Mouse (Mus musculus) kidney, postnatal 10 days (tissue): Measurements from ENCODE around the gene Ift52.

Source experiments
- DNase-seq: peaks from one replicate; pipeline ENCODE4 v3.0.0; 2021; ENCODE audit warnings: mixed read lengths

Gene Ift52

DNA sequence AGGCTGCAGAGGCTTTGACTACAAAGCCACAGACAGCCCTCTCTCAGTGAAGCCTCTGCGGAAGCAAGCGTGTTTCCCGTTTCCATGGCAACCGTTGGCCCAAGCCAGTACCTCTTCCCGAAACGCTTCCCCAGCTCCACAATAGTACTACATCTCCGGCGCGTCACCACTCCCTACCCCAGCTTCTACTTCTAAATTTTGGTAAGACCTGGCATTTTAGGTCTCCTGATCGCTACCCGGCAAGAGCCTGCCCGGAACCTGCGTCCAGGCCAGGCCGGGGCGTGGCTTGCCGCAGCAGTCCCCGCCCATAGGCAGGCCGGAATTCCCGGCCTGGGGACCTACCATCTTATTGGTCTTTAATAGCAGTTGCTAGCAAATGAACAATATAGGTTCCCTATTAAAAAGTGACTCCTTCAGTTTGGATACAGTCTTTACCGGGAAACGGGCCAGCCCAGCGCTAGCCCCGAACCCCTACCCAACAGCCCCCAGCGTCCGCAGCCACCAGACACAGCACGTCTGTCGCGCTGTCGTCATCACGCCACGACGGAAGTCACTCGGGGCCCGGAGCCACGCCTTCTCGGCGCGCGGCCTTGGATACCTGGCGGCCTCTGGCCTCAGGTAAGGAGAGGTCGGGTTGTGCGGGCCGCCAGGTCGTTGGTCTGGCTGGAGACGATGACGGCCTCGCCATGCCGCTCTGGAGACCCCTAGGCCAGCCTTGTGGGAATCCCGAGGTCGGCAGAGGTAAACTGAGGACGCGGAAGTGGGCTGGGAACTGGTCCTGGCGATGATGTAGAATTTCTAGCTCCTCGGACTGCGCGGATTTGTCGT is at the start of gene Ift52:
Ift52 (plus strand) TSS at position 439 of the 828 bp plus-strand sequence.
- DNase-seq, result peak; percentile 96

DNA sequence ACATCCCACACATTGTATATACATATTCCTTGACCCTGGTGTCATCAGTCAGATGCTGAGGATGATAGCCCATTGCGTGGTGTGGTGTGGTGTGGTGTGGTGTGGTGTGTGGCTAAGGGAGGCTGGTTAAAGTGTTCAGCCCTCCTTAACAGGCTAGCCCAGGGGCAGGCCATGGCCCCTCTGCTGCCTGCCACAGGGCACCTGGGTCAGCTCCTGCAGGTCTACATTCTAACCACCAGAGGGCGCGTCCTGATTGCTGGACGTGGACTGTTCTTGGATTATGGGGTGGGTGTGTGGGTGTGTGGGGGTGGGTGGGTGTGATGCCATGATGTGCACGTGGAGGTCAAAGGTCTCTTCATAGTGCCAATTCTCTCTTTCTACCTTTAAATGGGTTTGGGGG is 48.8 kb upstream of the Ift52 start:
- peak; percentile 67 for DNase-seq

DNA sequence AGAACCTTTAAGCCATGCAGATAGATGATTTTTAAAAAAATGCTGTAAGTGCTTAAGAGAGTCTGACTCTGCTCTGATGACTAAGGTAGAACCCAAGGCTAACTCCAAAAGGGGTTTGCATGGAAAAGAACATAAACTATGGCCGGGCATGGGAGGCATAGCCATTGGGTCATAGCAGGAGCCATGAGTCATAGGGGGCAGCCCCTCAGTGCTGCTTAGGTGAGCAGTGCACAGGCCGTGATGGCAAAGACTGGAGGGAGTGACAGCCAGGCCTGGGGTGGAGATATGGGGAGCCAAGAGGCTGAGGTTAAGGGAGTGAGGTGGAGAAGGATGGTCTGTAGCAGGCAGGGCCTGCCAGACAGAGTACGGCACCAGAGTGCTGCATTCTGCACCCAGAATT is 48.1 kb upstream of the Ift52 start:
- DNase-seq, result no peak

DNA sequence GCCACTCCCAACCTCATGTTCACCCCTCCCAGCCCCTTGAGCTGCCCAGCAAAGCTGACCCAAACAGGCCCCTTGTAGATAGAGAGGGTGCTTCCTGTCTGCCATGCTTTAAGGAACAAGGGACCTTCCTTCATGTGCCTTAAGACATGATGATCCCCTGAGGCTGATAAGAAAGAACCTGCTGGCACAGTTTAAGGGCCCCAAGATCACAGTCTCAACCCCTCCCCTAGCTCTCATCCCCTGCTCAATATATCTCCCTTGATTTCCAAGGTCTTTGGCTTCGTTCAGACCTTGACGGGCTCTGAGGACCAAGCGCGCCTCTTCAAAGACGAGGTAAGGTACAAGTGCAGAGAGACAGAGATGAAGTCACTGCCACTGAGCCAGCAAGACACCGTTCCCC is 46.3 kb upstream of the Ift52 start:
- DNase-seq, result no peak

DNA sequence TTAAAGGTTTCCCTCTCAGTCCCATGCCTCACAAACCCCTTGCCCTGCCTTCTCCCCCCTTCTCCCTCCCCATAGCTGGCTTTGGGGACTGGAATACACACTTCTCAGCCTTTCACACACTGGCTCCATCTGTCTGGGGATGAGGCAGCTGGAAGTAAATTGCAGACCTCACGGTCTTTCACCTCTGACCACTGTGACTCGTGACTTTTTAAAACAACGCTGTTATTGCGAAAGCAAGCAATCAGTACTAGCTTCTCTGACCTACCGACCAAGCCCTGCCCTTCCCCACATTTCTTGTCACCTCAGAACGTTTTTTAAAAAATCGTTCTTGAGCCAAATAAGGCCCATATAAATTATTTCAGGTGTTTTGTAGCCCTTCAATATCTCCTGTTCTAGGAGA is 44.4 kb upstream of the Ift52 start:
- no peak for DNase-seq

DNA sequence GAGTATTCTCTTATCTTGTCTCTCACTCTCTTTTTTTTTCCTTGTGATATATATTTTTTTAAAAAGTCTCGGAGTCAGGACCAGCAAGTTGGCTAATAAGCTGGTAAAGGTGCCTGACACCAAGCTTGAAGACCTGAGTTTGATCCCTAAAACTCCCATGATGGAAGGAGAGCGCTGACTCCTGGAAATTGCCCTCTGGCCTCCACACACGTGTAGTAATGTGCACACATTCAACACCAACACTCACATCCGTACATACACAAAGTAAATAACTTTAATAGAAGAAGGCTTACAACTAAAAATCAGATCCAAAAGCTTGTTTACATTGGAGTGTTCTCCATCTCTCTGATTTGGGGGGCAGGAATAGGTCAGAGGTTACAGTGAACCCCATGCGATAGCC is 43.9 kb upstream of the Ift52 start:
- DNase-seq, result no peak

DNA sequence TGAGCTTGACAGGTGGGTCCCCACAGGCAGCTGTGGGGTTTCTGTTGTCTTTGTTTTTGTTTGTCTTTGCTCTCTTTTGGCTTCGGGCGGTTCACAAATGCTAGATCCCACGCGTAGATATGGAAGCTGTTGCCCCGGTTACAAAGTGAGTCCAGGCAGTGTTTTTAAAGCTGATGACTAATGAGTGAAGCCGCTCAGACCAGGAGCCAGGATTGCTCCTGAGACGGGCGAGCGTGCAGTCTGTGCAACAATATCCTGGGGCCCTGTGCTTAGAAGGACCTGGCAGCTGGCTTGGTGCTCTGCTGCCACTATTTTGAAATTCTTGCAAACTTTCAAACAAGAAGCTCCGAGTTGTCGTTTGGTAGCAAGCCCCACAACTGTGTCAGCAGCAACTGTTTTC is 43.5 kb upstream of the Ift52 start:
- DNase-seq, result no peak

DNA sequence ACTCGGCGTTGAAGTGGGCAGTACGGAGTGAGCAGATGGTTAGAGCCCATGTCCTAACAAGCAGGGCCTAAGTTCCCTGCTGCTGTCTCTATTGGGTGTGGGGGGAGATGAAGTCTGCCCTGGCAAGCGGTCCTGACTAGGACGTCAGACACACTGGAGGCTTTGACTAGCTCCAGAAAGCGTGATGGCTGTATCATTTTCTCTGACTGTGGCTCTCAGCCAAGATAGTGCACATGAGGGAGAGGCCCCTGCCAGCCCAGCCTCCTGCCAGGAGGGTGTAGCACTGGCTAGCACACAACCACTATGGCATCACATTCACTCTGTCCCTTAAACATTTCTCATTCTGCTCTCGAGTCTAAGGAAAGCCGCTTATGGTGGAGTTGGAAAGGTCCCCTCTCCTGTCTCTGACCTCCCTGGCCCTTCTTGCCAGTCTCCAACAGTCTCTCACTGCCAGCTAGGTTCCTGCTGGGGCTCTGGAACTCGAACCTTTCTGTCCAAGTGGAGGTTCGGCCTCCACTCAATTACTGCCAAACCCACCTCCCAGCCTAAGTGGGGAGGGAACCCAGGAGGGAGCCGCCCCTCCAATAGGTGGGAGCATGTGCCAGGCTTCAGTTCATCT is 41.9 kb upstream of the Ift52 start:
- DNase-seq, result no peak

DNA sequence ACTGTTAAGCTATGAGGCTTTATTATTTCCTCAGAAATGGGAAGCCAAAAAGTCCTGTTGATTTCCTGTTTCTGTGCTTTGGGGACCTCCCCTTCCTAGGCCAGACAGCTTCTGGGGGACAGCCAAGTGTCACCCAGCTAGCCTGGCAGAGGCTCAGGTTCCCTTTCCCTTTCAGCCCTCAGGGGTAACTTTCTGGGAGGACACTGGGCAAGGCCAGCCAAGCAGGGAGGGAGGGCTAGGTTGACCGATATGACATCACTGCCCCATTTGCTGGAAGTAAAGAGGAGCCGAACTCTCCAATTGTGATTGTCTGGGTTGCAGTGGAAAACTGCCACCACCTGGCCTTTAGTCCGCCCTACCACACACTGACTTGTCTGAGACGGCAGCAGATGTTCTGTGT is 41.2 kb upstream of the Ift52 start:
- DNase-seq, result peak; percentile 63

DNA sequence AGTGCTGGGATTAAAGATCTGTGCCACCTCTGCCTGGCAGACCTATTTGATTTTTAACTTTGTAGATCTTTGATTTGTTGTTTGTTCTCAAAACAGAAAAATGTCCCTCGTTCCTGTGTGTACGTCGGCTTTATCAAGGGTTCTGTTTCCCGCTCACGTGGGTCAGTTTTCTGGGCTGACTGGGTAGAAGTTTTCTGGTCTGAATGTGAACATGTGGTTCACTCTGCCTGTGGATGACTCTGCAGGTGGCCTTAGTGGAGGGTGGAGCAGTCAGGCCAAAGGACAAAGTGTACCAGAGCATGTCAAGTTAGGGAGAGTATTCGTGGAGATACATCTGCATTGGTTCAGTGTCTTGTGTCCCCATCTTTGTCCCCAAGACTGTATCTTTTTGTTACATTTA is 32.8 kb upstream of the Ift52 start:
- DNase-seq, result no peak

DNA sequence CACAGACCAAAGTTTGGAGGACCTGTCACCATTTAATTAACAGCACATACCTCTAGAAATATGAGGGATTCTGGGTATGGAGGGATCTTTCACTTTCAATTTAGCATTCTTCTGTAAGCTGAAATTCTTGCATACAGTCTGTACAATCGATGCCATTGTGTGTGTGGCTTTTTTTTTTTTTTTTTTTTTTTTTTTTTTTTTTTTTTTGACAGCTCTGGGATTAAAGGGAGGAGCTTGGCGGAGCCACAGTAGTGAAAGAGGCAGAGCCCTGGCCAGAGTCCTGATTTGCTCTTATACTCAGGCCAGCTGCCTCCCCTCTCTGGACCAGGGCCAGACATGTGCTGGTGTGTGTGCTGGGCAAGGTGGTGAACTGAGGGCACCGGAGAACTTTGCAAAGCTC is 31.2 kb upstream of the Ift52 start:
- DNase-seq, result peak; percentile 89

DNA sequence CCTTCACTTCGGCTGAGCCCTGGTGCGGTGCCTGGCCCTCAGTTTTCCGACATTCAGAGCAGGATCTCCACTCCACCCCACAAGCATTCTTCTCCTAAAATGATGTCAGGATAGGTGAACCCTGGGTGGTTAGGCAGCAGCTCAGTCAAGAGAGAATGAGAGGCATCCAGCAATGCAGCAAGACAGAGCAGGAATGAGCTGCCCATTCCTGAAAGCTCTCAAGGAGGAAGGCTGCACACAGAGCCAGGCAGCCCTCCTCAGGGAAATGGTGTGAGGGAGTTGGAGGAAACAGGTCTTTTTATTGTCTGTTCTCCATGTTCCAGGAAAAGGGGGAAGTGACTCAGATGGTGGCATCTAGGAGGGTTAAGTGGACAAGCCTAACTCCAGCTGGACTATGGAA is 30.4 kb upstream of the Ift52 start:
- DNase-seq, result no peak

DNA sequence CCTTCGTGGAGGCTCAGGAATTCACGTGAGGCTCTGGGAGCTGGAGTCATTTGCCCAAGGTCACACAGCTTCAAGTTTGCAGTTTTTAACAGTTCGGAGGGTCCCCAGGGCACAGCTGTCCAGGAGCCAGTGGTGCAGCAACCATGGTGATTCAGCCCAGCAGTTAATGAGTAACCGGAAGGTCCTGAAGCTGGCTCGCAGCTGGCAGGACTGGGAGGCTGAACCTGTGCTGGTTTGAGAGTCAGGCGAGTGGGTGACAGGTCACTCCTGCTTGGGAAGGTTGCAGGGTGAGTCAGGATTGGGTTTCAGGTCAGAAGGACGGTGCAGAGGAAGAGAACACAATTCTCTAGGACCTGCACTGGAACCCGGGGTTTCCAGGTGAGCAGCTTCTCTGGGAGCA is 29.9 kb upstream of the Ift52 start, which contains the start of gene Sgk2:
Sgk2 (plus strand) TSS at position 113 of the 400 bp plus-strand sequence.
- DNase-seq, result peak; percentile 79

DNA sequence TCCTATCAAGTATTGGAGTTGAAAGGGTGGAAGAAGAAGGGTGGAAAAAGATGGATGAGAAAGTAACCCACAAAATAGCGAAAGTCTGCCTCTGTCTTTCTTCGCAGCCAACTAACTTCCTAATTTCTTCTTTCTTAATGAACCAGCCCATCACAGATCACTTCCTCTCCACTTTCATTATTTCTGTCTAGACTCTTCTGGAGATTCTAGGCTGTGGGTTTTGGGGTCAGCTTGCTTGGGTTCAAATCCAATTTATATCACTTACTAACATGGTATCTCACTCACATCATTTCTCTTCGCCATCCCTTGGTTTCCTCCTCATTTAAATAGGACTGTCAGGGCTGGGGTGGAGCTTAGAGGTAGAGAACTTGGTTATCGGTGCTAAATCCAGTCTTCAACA is 28.9 kb upstream of the Ift52 start:
- no peak for DNase-seq

DNA sequence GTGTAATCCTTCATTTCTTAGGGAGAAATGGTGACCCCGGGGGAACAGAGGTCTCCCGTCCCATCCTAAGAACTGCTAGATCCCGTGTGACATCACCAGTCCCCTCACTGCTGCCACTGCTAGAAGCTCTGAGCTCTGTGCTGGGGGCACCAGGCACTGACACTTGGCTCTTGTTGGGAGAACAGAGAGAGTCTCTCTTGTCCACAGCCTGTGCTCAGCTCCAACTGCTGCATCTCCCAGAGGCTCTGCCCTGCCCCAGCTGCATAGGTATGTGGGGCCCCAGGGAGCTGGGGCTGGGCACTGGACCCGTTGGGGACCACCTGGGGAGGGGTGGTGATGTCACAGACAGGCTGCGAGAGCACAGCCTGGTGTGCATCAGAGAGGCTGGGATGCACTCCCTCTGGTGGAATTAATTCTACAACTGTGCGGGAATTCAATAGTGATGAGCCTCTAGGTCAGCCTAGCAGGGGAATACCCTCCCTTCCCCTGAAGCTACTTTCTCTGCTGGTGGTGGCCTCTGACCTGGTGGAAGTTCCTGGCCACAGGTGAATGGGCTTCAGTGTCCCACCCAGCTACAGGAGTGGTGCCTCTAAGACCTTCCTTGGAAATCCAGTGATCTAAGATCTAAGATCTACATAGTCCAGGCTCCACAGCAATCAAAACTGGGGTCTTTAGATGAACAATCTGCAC is 25.6 kb upstream of the Ift52 start:
- no peak for DNase-seq

DNA sequence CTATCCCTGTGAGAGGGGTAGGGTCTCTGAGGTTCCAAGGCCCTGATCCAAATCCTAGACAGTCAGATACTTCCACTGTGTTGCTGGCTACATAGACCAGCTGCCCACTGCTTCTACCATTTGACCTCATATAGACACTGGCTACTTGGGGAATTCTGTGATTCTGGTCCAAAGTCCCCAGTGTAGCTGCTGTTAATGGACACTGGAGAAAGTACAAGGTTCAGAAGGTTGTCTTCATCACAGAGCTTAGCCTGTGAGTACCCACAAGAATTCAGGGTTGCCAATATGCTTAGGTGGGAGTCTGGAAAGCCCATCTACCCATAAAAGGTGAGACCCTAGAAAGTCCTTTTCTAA is 25.1 kb upstream of the Ift52 start:
- DNase-seq, result no peak

DNA sequence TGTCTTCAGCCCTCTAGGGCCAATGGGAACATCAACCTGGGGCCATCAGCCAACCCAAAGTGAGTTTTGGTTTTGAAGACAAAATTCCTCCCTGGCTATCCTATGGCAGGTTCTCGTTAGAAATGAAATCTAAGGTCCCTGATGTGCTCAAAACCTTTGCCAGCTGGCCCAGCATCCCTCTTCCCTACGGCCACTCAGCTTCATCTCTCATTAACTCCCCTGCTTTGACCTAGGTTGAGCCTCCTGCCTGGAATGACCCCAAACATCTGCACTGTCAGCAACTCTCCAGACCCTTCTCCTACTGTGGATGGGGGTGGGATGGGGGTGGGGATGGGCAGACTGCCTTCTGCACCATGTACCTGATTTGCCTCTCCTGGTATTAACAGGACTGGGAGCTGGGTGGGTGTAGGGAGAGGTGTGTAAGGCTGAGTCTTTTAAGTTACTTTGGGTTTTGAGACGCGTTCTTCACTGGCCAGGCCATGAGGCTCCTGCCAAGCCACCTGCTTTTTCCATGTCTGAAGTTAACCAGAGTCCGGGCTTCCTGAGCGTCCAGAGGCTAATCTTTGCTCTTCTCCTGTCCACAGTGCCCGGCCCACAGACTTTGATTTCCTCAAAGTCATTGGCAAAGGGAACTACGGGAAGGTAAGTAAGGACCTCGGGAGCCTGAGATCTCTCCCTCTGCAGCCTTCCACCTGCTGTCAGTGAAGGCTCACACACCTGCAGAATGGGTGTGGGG is 23.1 kb upstream of the Ift52 start:
- no peak for DNase-seq

DNA sequence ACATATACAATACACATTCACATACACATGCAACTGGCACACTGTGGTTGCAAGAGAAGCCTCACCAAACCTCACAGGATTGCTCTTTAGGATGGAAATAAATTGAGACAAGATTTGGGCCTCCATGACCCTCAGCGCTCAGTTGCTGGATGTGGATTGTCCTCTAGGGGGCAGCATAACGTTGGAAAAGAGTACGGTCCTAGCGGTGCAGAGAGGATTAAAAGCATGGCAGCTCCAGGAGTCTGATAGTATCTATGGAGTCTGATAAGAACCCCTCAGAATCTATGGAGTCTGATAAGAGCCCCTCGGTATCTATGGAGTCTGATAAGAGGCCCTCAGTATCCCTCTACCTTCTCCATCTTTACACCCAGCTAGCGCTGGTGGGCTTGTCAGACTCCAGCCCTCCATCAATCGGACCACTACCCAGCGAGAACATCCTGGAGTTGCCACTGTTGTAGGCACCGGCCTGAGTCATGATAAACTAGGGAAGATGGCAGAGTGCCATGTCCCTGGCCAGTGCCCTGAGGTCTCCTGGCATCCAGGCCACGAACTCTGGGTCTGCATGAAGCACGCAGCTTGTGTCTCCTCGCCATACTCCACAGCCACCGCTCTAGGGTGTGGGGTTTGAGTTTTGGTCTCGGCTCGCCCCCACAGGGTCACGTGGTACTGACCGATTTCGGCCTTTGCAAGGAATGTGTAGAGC is 18.5 kb upstream of the Ift52 start:
- peak; percentile 79 for DNase-seq

DNA sequence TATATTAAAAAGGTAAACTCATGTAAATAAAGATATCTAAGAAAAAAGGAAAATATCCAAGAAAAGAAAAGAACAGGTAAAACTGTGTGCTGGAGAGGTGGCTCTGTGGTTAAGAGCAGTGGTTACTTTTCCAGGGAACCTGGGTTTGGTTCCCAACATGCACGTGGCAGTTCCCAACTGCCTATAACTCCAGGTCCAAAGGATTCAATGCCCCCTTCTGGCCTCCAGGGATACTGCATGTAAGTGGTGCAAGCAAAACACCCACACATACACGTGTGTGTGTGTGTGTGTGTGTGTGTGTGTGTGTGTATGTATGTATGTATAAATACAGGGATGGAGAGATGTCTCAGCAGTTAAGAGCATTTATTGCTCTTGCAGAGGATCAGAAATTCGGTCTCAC is 17.4 kb upstream of the Ift52 start:
- peak; percentile 72 for DNase-seq

DNA sequence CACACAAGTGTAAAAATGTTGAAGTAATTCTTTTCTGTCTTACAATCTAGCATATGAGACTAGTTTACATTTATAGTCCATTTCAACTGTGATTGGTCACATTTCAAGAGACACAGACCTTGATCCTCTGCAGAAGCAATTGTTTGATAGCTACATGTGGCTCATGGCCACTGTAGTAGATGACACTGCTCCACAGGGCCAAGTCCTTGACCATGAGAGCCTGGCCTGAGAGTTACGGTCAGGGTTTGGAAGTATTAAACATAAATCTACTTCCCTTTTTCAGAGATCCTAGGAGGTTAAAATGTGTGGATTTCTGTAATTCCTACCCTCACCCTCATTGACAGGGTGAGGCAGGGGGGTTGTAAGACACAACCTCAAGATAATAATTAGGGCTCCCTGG is 16.1 kb upstream of the Ift52 start:
- DNase-seq, result no peak

DNA sequence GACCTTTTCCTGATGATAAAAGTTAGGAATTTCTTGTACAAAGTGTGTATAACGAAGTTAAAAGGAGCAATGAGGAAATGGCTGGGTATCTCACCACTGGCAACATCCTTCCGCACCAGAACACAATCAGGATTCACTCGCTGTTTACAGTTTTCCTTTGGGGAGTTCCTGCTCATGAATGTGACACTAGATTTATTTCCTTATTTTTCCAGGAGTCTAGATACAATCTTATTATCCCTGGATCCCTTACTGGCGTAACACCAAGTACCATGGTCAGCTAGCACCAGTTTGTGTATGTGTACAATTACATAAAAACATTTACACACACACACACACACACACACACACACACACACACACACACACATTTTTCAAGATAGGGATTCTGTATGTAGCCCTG is 9.9 kb upstream of the Ift52 start:
- DNase-seq, result no peak

DNA sequence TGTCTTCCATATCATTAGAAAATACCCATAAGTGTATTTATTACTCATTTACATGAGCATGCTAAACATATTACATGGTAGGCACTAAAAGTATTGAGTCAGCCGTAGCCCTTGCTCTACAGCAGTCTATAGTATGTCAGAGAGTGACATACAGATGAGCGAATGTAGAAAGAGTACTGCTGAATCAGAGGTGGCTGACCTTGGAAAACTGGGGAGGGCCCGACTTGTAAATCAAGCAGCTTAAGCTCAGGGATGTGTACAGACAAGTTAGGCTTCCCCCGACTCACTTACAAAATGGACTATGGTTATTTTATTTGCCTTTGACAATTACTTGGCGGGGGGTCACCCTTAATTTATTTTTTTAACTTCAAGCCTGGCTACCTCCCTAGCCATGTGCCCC is 14.1 kb downstream of the Ift52 start:
- DNase-seq, result no peak

DNA sequence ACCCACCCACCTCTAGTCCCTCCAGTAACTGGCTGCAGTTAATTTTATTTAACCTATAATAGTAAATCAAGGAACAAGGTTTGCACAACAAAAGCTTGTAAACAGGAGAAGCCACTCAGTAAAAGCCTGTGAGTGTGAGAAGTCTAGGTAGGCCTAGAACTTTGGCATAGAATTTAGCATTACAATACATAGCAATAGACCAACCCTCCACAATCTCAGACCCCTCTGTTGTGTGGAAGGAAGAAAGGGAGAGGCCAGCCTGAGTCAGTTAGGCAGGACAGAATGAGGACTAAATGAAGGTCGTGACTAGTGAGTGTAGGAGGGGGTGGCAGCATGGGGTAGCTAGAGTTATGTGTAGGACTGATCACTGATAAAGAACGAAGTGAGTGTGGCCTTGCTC is 14.6 kb downstream of the Ift52 start:
- DNase-seq, result no peak
